Mouse (Mus musculus) ES-Bruce4 (cell line): ENCODE results near the gene Rbpjl. TPM values are rescaled to one million over a fixed set of nuclear protein-coding genes. Genes with fewer than 3 reads are reported as not detected.

ENCODE experiments used
- H3K27ac ChIP-seq: 2 replicates; pipeline ENCODE4 v1.5.1; 2012; ENCODE audit warnings: low read length, inconsistent platforms; ENCODE audit not compliant: insufficient read depth
- H3K27me3 ChIP-seq: 2 replicates; pipeline ENCODE4 v1.6.1; 2012; ENCODE audit warnings: mild to moderate bottlenecking, low read length, inconsistent platforms; ENCODE audit not compliant: control insufficient read depth, poor library complexity, insufficient read depth, severe bottlenecking
- H3K36me3 ChIP-seq: 2 replicates; pipeline ENCODE4 v1.6.1; 2012; ENCODE audit warnings: inconsistent platforms, mild to moderate bottlenecking, low read length, moderate library complexity; ENCODE audit not compliant: control insufficient read depth, poor library complexity, insufficient read depth, severe bottlenecking
- H3K4me1 ChIP-seq: one replicate; pipeline ENCODE4 v1.8.1; 2011; ENCODE audit warnings: low read length; ENCODE audit not compliant: control insufficient read depth, insufficient read depth
- H3K4me3 ChIP-seq: 2 replicates; pipeline ENCODE4 v1.5.1; 2011; ENCODE audit warnings: low read depth, mild to moderate bottlenecking, low read length
- H3K9ac ChIP-seq: 2 replicates; pipeline ENCODE4 v1.6.1; 2012; ENCODE audit warnings: low read depth, mild to moderate bottlenecking, inconsistent platforms; ENCODE audit not compliant: poor library complexity, severe bottlenecking
- H3K9me3 ChIP-seq: replicated peaks from 2 replicates; pipeline ENCODE4 v1.6.1; 2012; ENCODE audit warnings: mild to moderate bottlenecking, low read length, inconsistent platforms; ENCODE audit not compliant: control insufficient read depth, poor library complexity, insufficient read depth, severe bottlenecking
- CTCF ChIP-seq: IDR thresholded peaks from one replicate; pipeline ENCODE4 v1.8.1; 2011; ENCODE audit warnings: low read depth, low read length
- EP300 ChIP-seq: IDR thresholded peaks from 2 replicates; pipeline ENCODE4 v1.6.1; 2011; ENCODE audit warnings: low read depth, low read length; ENCODE audit not compliant: insufficient read depth
- POLR2A ChIP-seq: IDR thresholded peaks from one replicate; pipeline ENCODE4 v1.8.1; 2011; ENCODE audit warnings: low read length; ENCODE audit not compliant: insufficient read depth
- polyA plus RNA-seq: library from polyadenylated mRNA; stranded (reverse); fragments of >200 nt; gene quantifications from 2 replicates; pipeline ENCODE4 v1.2.4, GENCODE M21; 2011; ENCODE audit warnings: low read depth; ENCODE audit not compliant: missing spikeins, insufficient read depth, insufficient read length

The Rbpjl gene
- polyA plus RNA-seq, 1 experiment = not detected

- Histone ChIP-seq H3K36me3 (no peaks in the 10 kb centered on the region), H3K9me3 (no peaks in the 10 kb centered on the region), H3K27me3 (no peaks in the 10 kb centered on the region; the same call in 1 of the 2 replicates), H3K4me3 (no peak overlapping the region), H3K27ac (no peak overlapping the region), H3K4me1 (no peaks in the 10 kb centered on the region), H3K9ac (no peak overlapping the region)
- TF ChIP-seq POLR2A (no peak), CTCF (no peak), EP300 (no peak)
Observed at GRCm38 (mm10) chr2:164360974-164361657, 41.8 kb upstream of the Rbpjl start.

- Histone ChIP-seq H3K27ac (no peak overlapping the region), H3K27me3 (no peaks in the 10 kb centered on the region), H3K4me1 (no peaks in the 10 kb centered on the region), H3K36me3 (no peaks in the 10 kb centered on the region), H3K4me3 (no peak overlapping the region), H3K9ac (no peak overlapping the region), H3K9me3 (no peaks in the 10 kb centered on the region)
- no peak for TF ChIP-seq POLR2A
- no peak for TF ChIP-seq CTCF
- TF ChIP-seq EP300 = no peak
Observed at GRCm38 (mm10) chr2:164366947-164367346, 36.0 kb upstream of the Rbpjl start.

GRCm38 (mm10) chr2:164368620-164369105, 34.3 kb upstream of the Rbpjl start:
- no peak overlapping the region for H3K9ac ChIP-seq
- H3K4me3 ChIP-seq = no peak overlapping the region
- no peaks in the 10 kb centered on the region for H3K9me3 ChIP-seq
- H3K36me3 ChIP-seq = no peaks in the 10 kb centered on the region
- no peaks in the 10 kb centered on the region for H3K27me3 ChIP-seq
- no peak overlapping the region for H3K27ac ChIP-seq
- TF ChIP-seq CTCF (no peak), EP300 (no peak), POLR2A (no peak)
- no peaks in the 10 kb centered on the region for H3K4me1 ChIP-seq

- Histone ChIP-seq H3K4me3 (no peak overlapping the region), H3K9ac (no peak overlapping the region), H3K4me1 (no peaks in the 10 kb centered on the region), H3K27me3 (no peaks in the 10 kb centered on the region), H3K27ac (no peak overlapping the region), H3K9me3 (no peaks in the 10 kb centered on the region), H3K36me3 (no peaks in the 10 kb centered on the region)
- TF ChIP-seq EP300 (no peak), CTCF (no peak), POLR2A (no peak)
Observed at GRCm38 (mm10) chr2:164371371-164371770, 31.6 kb upstream of the Rbpjl start.

- TF ChIP-seq EP300 = peak; percentile 85; the same call in 1 of the 2 replicates
- no peak for TF ChIP-seq POLR2A
Observed at GRCm38 (mm10) chr2:164372408-164373053, 30.4 kb upstream of the Rbpjl start.

GRCm38 (mm10) chr2:164373187-164373586, 29.8 kb upstream of the Rbpjl start:
- Histone ChIP-seq H3K4me1 (no peaks in the 10 kb centered on the region), H3K9me3 (no peaks in the 10 kb centered on the region), H3K4me3 (no peak overlapping the region), H3K27me3 (no peaks in the 10 kb centered on the region), H3K36me3 (no peaks in the 10 kb centered on the region), H3K27ac (no peak overlapping the region), H3K9ac (no peak overlapping the region)
- TF ChIP-seq CTCF (no peak), POLR2A (no peak), EP300 (no peak)

More at GRCm38 (mm10) chr2:164372408-164373053, 30.4 kb upstream of the Rbpjl start:
- H3K27me3 ChIP-seq = no peaks in the 10 kb centered on the region
- H3K4me3 ChIP-seq = no peak overlapping the region
- H3K36me3 ChIP-seq = no peaks in the 10 kb centered on the region
- no peaks in the 10 kb centered on the region for H3K4me1 ChIP-seq
- no peak overlapping the region for H3K9ac ChIP-seq
- no peaks in the 10 kb centered on the region for H3K9me3 ChIP-seq
- no peak overlapping the region for H3K27ac ChIP-seq
